Mouse (Mus musculus) kidney, adult 2 months (tissue): ENCODE results near the gene Plpp3. TPM values are rescaled to one million over a fixed set of nuclear protein-coding genes. Genes with fewer than 3 reads are reported as not detected.

Experiments
- DNase-seq: peaks from one replicate; pipeline ENCODE4 v3.0.0; 2021
- H3K27ac ChIP-seq: fragments of 200-500 bp; 2 replicates; pipeline ENCODE4 v1.5.1; 2012; ENCODE audit warnings: low read depth, low read length, control low read depth, inconsistent platforms; ENCODE audit not compliant: insufficient read depth
- H3K27me3 ChIP-seq: fragments of 200-500 bp; replicated peaks from 2 replicates; pipeline ENCODE4 v1.6.1; 2012; ENCODE audit warnings: mild to moderate bottlenecking, moderate library complexity, low read length, inconsistent platforms; ENCODE audit not compliant: control insufficient read depth, insufficient read depth
- H3K36me3 ChIP-seq: fragments of 200-500 bp; 2 replicates; pipeline ENCODE4 v1.6.1; 2012; ENCODE audit warnings: mild to moderate bottlenecking, moderate library complexity, low read length, inconsistent platforms; ENCODE audit not compliant: control insufficient read depth, insufficient read depth
- H3K4me1 ChIP-seq: fragments of 200-500 bp; 2 replicates; pipeline ENCODE4 v1.6.1; 2011; ENCODE audit warnings: low read length; ENCODE audit not compliant: control insufficient read depth, insufficient read depth
- H3K4me3 ChIP-seq: fragments of 200-500 bp; 2 replicates; pipeline ENCODE4 v1.5.1; 2011; ENCODE audit warnings: mild to moderate bottlenecking, low read depth, low read length, control low read depth; ENCODE audit not compliant: insufficient read depth
- CTCF ChIP-seq: fragments of 200-500 bp; conservative IDR thresholded peaks from 2 replicates; pipeline ENCODE4 v1.5.1; 2011; ENCODE audit warnings: low read depth, mild to moderate bottlenecking, control low read depth, low read length, moderate library complexity, mixed read lengths; ENCODE audit not compliant: insufficient read depth, insufficient read length
- POLR2A ChIP-seq: fragments of 200-500 bp; IDR thresholded peaks from one replicate; pipeline ENCODE4 v1.6.1; 2011; ENCODE audit warnings: low read depth, low read length, control low read depth
- WGBS: fragments of 180-500 bp; shearing (Covaris S2); methylation state at CpG from one replicate; pipeline ENCODE4 v1.1.7; 2018; 5-methylcytosine and 5-hydroxymethylcytosine counted together
- polyA plus RNA-seq: library from polyadenylated mRNA; depleted of rRNA; stranded (reverse); fragments of >200 nt; gene quantifications from 2 replicates; pipeline ENCODE4 v1.2.3, GENCODE M21; 2012

The Plpp3 gene
- polyA plus RNA-seq, 1 experiment, result 77.7 TPM

DNA sequence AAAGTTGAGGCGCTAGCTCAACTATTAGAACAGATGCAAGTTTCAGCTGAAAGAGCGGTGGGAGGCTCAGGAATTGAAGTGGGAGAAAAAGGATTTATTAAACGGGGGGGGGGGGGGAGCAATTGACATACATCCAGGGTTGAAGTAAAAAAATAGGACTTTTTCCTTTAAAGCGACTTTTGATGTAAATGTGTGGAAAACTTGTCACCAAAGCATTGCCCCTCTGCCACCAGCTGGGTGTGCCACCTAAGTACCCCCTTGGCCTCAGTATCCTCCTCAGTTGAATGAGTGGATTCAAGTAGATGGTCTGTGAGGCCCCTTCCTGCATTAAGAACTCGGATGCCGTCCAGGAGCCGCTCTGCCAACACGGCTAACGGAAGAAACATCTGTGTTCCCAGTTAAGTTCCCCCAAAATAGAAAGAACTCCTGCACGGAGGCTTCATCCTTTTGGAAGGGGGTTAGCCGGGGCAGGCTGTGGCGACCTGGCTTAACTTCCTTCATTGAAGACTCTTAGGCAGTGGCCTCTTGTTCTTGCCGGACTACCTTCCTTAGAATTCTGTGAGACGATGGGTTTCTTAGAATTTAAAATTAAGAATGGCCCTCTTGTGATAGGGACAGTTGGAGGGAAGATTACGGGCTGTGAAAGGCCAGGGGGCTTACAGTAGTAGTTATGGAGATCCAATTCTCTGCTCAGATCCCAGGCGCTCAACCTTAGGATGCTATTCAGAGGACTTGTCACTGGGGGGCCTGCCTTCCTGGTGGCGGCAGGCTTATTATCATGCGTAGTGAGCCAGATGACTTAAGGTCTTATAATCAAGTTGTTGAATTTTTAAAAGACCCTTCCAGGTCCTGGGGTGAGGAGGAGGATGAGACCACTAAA lies 1.7 kb downstream of the Plpp3 start:
- H3K27me3 ChIP-seq, result no peaks in the 10 kb centered on the region
- peaks cover 6% of the 10 kb centered on the region for H3K4me1 ChIP-seq
- WGBS, result 18% methylated on average over 18 of the region's 18 CpGs
- TF ChIP-seq POLR2A, result no peak
- peak; percentile 37; the same call in 1 of the 2 replicates for TF ChIP-seq CTCF
- H3K4me3 ChIP-seq, result peak overlapping the region; percentile 77
- peak; percentile 45 for DNase-seq
- H3K27ac ChIP-seq, result peak overlapping the region; percentile 44
- H3K36me3 ChIP-seq, result peaks cover 2% of the 10 kb centered on the region; the same call in 1 of the 2 replicates

DNA sequence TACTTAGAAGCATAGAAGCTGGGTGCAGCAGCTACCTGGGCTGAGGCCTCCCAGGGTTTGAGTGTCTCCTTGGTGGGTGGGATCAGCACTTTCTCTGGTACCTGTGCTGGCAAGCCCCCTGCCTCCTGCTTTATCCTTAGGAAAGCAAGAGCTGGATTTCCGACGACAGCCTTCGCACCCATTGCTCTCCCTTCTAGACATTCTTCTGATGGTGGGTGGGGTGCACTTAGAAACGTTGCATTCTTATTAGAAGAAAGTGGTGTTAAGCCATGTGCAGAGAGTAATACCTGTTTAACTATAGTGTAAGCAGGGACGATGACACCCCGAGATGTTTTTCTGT lies 2.4 kb downstream of the Plpp3 start:
- Histone ChIP-seq H3K4me1 (peaks cover 8% of the 10 kb centered on the region), H3K4me3 (peak overlapping the region; percentile 77), H3K27me3 (no peaks in the 10 kb centered on the region), H3K27ac (peak overlapping the region; percentile 44), H3K36me3 (peaks cover 2% of the 10 kb centered on the region; the same call in 1 of the 2 replicates)
- WGBS, result 41% methylated on average over 6 of the region's 6 CpGs
- no peak for DNase-seq
- no peak for TF ChIP-seq POLR2A
- TF ChIP-seq CTCF, result no peak

DNA sequence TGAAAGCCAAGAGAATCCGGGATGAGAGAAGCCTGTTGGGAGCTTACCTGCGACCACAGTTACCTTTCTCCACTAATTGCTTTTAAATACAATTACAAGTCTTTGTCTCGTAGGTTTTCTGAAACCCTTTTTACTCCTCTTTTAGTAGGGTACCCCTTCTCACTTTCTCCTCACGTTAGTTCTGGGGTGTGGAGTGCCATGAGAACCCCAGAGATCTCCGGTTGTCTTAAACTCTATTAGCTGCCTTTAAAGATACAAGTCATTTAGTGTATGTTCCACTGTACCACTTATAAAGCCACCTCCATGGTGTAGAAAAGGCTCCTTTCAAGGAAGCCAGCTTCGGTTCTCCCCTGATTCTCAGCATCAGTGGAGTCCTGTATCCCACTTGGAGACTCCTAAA lies 3.3 kb downstream of the Plpp3 start:
- no peak for TF ChIP-seq POLR2A
- no peak for TF ChIP-seq CTCF
- Histone ChIP-seq H3K4me1 (peaks cover 8% of the 10 kb centered on the region), H3K4me3 (peak overlapping the region; percentile 34), H3K27me3 (no peaks in the 10 kb centered on the region), H3K27ac (no peak overlapping the region), H3K36me3 (peaks cover 2% of the 10 kb centered on the region; the same call in 1 of the 2 replicates)
- WGBS, result 72% methylated on average over 6 of the region's 6 CpGs
- no peak for DNase-seq

DNA sequence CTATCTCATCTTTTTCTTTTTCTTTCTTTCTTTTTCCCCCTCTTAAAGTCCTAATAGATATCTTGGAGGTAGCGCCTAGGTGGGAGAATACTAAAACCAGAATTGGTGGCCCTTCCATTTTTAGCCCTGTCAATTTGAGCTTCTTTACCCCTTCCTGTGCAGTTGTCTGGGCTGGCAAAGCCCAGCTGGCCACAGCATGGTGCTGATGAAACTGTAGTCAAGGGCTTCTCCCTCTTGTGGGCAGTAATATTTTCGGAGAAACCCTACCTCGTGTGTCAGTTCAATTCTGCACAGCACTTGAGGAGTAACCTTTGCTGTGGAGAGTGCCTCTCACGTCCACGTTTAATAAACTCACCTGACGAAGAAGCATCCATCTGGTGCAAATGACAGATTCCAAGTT lies 4.9 kb downstream of the Plpp3 start:
- H3K27ac ChIP-seq, result peak overlapping the region; percentile 31; the same call in 1 of the 2 replicates

DNA sequence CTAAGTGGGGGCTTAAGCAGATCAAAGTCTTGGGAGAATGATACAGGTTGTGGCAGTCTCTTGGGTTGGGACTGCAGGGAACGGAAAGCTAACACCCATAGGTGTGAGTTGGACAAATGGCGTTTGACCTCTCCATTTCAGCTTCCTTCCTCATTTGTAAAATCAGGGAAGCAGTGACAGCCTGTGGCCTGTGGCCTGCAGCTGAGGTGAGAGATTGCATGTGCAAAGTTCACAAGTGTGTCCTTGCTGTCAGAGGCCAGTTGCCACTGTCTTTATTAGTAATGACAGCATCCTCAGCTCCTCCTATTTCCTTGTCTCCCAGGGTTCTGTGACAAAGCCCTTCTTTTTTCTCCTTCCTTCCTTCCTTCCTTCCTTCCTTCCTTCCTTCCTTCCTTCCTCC lies 5.5 kb downstream of the Plpp3 start:
- Histone ChIP-seq H3K4me3 (no peak overlapping the region; the same call in 1 of the 2 replicates), H3K4me1 (peaks cover 8% of the 10 kb centered on the region), H3K36me3 (peaks cover 2% of the 10 kb centered on the region; the same call in 1 of the 2 replicates), H3K27me3 (no peaks in the 10 kb centered on the region), H3K27ac (no peak overlapping the region)
- TF ChIP-seq CTCF (no peak), POLR2A (no peak)
- DNase-seq, result peak; percentile 48
- 53% methylated on average over 2 of the region's 2 CpGs for WGBS

More for the DNA sequence above, 4.9 kb downstream of the Plpp3 start:
- peaks cover 2% of the 10 kb centered on the region; the same call in 1 of the 2 replicates for H3K36me3 ChIP-seq
- DNase-seq, result no peak
- H3K27me3 ChIP-seq, result no peaks in the 10 kb centered on the region
- 66% methylated on average over 6 of the region's 6 CpGs for WGBS
- peaks cover 8% of the 10 kb centered on the region for H3K4me1 ChIP-seq
- H3K4me3 ChIP-seq, result peak overlapping the region; percentile 29; the same call in 1 of the 2 replicates
- no peak for TF ChIP-seq CTCF
- no peak for TF ChIP-seq POLR2A

DNA sequence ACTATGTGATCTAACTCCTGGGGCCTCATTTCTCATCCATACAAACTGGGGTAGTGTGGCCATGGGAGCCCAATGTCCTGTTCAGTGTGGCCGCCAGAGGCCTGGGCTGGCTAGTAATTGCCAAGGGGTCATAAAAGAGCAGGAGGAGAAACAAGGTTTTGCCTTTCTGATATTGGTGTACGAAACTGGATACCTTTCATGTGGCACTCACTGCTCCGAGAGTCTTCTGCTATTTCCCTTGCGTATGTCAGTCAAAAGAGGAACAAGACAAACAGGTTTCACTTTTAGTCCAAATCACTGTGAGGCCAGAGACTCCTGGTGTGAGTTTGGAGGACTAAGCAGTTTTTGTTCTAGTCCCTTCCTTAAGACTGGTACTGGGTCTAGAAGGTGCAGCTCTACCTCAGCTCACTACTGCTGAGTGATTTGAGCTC lies 6.8 kb downstream of the Plpp3 start:
- H3K36me3 ChIP-seq, result peaks cover 2% of the 10 kb centered on the region; the same call in 1 of the 2 replicates
- TF ChIP-seq POLR2A (no peak), CTCF (no peak)
- no peak for DNase-seq
- no peak overlapping the region for H3K4me3 ChIP-seq
- H3K27me3 ChIP-seq, result no peaks in the 10 kb centered on the region
- WGBS, result 65% methylated on average over 4 of the region's 4 CpGs
- 0 out of 2 replicates have a peak overlapping the region, but pooled peaks have one; percentile 26 for H3K27ac ChIP-seq
- H3K4me1 ChIP-seq, result peaks cover 10% of the 10 kb centered on the region

DNA sequence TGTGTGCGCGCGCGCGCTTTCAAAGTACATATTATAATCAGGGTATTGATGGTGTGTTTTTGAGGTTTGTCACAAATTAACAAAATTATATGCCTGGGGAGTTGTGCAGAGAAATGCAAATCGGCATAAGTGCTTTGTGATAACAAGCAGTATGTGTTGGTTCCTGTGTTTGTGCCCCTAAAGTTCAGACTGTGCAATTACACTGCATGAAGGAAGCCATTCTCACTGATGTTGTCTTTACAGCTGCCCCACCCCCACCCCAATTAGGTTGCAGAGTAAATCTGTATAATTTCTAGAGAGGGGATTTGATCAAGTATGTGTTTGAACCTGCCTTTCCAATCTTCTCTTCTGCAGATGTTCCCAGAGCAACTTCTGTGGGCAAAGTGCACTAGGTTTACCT lies 7.8 kb downstream of the Plpp3 start:
- TF ChIP-seq CTCF (no peak), POLR2A (no peak)
- no peak overlapping the region for H3K27ac ChIP-seq
- H3K27me3 ChIP-seq, result no peaks in the 10 kb centered on the region
- peaks cover 2% of the 10 kb centered on the region; the same call in 1 of the 2 replicates for H3K36me3 ChIP-seq
- 89% methylated on average over 6 of the region's 6 CpGs for WGBS
- DNase-seq, result no peak
- H3K4me3 ChIP-seq, result no peak overlapping the region
- peaks cover 17% of the 10 kb centered on the region for H3K4me1 ChIP-seq
